Mouse (Mus musculus): ENCODE results near the gene Gm16181.
A peak's percentile ranks its signal among the peaks of the same experiment; 100 is the strongest.

Gene Gm16181

DNA sequence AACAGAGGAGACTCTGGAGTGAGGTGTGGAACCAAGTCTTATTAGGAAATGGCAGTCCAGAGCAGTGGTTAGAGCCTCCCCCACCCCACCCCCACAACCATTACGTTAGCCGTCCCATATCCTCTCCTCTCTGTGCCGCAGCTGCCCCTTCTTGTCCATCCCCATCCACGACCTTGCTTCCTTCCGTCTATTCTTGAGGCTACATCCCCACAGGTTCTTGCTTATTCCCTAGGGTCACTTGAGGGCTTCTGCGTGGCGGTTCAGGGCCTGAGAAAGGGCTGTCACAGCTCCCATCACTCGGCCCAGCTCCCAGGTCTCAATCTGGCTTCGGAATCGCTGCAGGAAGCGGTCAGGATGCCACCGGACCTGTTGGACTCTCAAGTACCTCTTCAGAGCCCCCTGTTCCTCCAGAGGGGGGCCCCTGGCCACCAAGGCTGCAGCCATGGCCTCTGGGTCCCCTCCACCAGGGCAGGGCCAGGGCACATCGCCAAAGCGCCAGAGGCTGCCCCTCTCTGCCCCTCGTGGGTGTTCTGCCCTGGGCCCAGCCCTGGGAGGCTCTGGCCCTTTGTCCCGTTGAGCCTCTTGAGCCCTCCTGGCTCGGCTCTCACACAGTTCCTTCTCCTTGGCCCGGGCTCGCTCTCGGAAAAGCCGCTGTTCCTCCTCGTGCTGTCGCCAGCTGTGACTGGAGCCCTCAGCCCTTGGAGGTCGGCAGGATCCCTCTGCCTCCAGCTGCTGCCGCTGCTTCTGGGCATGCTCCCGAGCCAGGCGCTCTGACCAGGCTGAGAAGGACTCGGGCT lies at the start of gene Gm16181:
TSS of gene Gm16181 (plus strand) at position 679 of the 797 bp plus-strand sequence.
- peaks cover 40% of the 10 kb centered on the region for H3K27me3 ChIP-seq (ENCODE audit: insufficient read depth, low read length)
- H3K36me3 ChIP-seq (ENCODE audit: insufficient read depth, low read length) = peaks cover 32% of the 10 kb centered on the region
- H3K4me1 ChIP-seq (replicated peaks; ENCODE audit: low read depth, low read length) = peaks cover 40% of the 10 kb centered on the region
- TF ChIP-seq POU5F1 (IDR thresholded peaks at IDR 0.05; ENCODE audit: borderline replicate concordance, low read length) (no peak), CTCF (conservative IDR thresholded peaks at IDR 0.05; ENCODE audit: low read length) (no peak), NANOG (IDR thresholded peaks at IDR 0.05; ENCODE audit: borderline replicate concordance, low read length) (no peak)
- H3K9me3 ChIP-seq (ENCODE audit: low read length) = no peaks in the 10 kb centered on the region
- H3K4me3 ChIP-seq (replicated peaks; ENCODE audit: low read length) = peak within 1 kb of the TSS; percentile 65

GRCm38 (mm10) chr17:35172445-35173234 lies 48.0 kb upstream of the Gm16181 start:
- TF ChIP-seq CTCF (conservative IDR thresholded peaks at IDR 0.05; ENCODE audit: low read length) (no peak), POU5F1 (IDR thresholded peaks at IDR 0.05; ENCODE audit: borderline replicate concordance, low read length) (no peak), NANOG (IDR thresholded peaks at IDR 0.05; ENCODE audit: borderline replicate concordance, low read length) (no peak)
- Histone ChIP-seq H3K27me3 (ENCODE audit: insufficient read depth, low read length) (peaks cover 39% of the 10 kb centered on the region), H3K36me3 (ENCODE audit: insufficient read depth, low read length) (peaks cover 4% of the 10 kb centered on the region; the same call in 1 of the 2 replicates), H3K4me3 (replicated peaks; ENCODE audit: low read length) (no peak overlapping the region), H3K4me1 (replicated peaks; ENCODE audit: low read depth, low read length) (no peaks in the 10 kb centered on the region), H3K9me3 (ENCODE audit: low read length) (no peaks in the 10 kb centered on the region)

GRCm38 (mm10) chr17:35173329-35173728 lies 47.3 kb upstream of the Gm16181 start:
- Histone ChIP-seq H3K27me3 (ENCODE audit: insufficient read depth, low read length) (peaks cover 39% of the 10 kb centered on the region), H3K36me3 (ENCODE audit: insufficient read depth, low read length) (no peaks in the 10 kb centered on the region), H3K4me1 (replicated peaks; ENCODE audit: low read depth, low read length) (no peaks in the 10 kb centered on the region), H3K4me3 (replicated peaks; ENCODE audit: low read length) (no peak overlapping the region), H3K9me3 (ENCODE audit: low read length) (no peaks in the 10 kb centered on the region)
- TF ChIP-seq CTCF (conservative IDR thresholded peaks at IDR 0.05; ENCODE audit: low read length) (no peak), POU5F1 (IDR thresholded peaks at IDR 0.05; ENCODE audit: borderline replicate concordance, low read length) (no peak), NANOG (IDR thresholded peaks at IDR 0.05; ENCODE audit: borderline replicate concordance, low read length) (no peak)

DNA sequence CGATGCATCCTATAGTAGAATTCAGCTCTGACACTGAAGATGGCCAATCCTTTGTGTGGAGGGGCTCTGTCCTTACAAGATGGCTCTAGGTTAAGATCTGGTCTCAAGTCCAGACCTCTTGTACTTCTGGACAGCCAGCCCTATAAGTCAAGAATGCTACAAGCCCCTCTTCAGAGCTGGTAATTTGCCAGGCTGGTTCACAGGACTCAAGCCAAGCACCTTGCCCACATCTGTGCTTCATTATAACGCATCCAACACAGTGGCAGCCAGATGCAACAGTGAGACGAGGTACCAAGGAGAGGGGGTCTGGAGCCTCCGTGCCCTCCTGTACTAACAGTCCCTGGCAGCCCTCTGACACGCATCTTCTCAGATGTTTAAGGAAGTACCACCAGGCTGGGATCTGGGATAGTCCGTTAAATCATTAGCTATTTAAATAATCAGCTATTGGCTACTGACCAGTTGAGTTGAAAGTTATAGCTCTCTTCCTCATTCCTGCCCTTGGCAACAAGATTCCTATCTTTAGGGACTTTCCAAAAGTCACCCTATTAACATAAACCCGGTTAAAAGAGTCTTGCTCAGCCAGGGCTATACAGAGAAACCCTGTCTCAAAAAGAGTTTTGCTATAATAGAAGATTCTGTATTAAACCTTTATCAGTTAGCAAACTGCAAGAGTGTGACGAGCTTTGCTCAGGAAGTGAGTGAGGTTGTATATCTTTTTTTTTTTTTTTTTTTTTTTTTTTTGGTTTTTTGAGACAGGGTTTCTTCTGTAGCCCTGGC lies 46.2 kb upstream of the Gm16181 start:
- H3K9me3 ChIP-seq (ENCODE audit: low read length) = no peaks in the 10 kb centered on the region
- 0 out of 2 replicates have a peak, but pooled peaks cover 2% of the 10 kb centered on the region for H3K4me1 ChIP-seq (replicated peaks; ENCODE audit: low read depth, low read length)
- no peak overlapping the region for H3K4me3 ChIP-seq (replicated peaks; ENCODE audit: low read length)
- TF ChIP-seq NANOG (IDR thresholded peaks at IDR 0.05; ENCODE audit: borderline replicate concordance, low read length) (no peak), POU5F1 (IDR thresholded peaks at IDR 0.05; ENCODE audit: borderline replicate concordance, low read length) (no peak), CTCF (conservative IDR thresholded peaks at IDR 0.05; ENCODE audit: low read length) (no peak)
- H3K27me3 ChIP-seq (ENCODE audit: insufficient read depth, low read length) = peaks cover 39% of the 10 kb centered on the region
- no peaks in the 10 kb centered on the region for H3K36me3 ChIP-seq (ENCODE audit: insufficient read depth, low read length)

DNA sequence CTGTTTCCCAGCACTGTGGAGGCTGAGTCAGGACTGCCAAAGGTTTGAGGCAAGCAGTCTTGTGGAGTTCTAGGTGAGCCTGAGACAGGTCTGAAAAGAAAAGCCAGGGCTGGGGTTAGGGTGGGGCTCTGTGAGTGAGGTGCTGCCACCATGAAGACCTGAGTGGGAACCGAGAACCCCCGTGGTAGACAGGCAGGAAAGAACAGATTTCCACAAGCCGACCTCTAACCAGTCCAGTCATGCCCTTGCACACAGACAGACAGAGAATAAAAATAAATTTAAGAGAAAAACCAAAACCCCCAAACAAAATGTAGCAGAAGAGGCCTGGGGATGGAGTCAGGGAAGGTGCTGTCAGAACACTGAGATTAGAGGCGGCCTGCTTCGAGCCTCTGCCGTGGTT lies 45.3 kb upstream of the Gm16181 start:
- peaks cover 47% of the 10 kb centered on the region for H3K27me3 ChIP-seq (ENCODE audit: insufficient read depth, low read length)
- TF ChIP-seq NANOG (IDR thresholded peaks at IDR 0.05; ENCODE audit: borderline replicate concordance, low read length) = no peak
- no peak for TF ChIP-seq CTCF (conservative IDR thresholded peaks at IDR 0.05; ENCODE audit: low read length)
- no peak for TF ChIP-seq POU5F1 (IDR thresholded peaks at IDR 0.05; ENCODE audit: borderline replicate concordance, low read length)
- no peaks in the 10 kb centered on the region for H3K9me3 ChIP-seq (ENCODE audit: low read length)
- no peak overlapping the region for H3K4me3 ChIP-seq (replicated peaks; ENCODE audit: low read length)
- H3K36me3 ChIP-seq (ENCODE audit: insufficient read depth, low read length) = no peaks in the 10 kb centered on the region
- 0 out of 2 replicates have a peak, but pooled peaks cover 2% of the 10 kb centered on the region for H3K4me1 ChIP-seq (replicated peaks; ENCODE audit: low read depth, low read length)

DNA sequence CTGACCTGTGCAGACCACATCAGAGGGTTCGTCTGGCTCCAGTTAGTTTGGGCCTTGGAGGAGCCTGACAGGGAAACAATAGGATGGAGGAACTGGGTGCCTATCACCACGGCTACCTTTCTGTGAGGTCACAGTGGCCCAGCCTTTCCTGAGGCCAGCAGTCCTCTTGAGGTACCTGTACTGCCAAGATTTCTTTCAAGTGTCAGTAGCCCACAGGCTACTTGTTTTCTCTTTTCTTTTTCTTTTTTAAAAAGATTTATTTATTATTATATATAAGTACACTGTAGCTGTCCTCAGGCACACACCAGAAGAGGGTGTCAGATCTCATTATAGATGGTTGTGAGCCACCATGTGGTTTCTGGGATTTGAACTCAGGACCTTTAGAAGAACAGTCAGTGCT lies 44.7 kb upstream of the Gm16181 start, which contains the start of gene Aif1:
TSS of gene Aif1 (minus strand) at position 101 of the 400 bp plus-strand sequence.
- Histone ChIP-seq H3K4me1 (replicated peaks; ENCODE audit: low read depth, low read length) (0 out of 2 replicates have a peak, but pooled peaks cover 2% of the 10 kb centered on the region), H3K4me3 (replicated peaks; ENCODE audit: low read length) (no peak within 1 kb of the TSS), H3K9me3 (ENCODE audit: low read length) (no peaks in the 10 kb centered on the region), H3K27me3 (ENCODE audit: insufficient read depth, low read length) (peaks cover 44% of the 10 kb centered on the region), H3K36me3 (ENCODE audit: insufficient read depth, low read length) (no peaks in the 10 kb centered on the region)
- TF ChIP-seq POU5F1 (IDR thresholded peaks at IDR 0.05; ENCODE audit: borderline replicate concordance, low read length) (no peak), CTCF (conservative IDR thresholded peaks at IDR 0.05; ENCODE audit: low read length) (no peak), NANOG (IDR thresholded peaks at IDR 0.05; ENCODE audit: borderline replicate concordance, low read length) (no peak)

GRCm38 (mm10) chr17:35178528-35178927 lies 42.1 kb upstream of the Gm16181 start:
- no peaks in the 10 kb centered on the region for H3K36me3 ChIP-seq (ENCODE audit: insufficient read depth, low read length)
- H3K4me3 ChIP-seq (replicated peaks; ENCODE audit: low read length) = no peak overlapping the region
- H3K27me3 ChIP-seq (ENCODE audit: insufficient read depth, low read length) = peaks cover 20% of the 10 kb centered on the region
- TF ChIP-seq POU5F1 (IDR thresholded peaks at IDR 0.05; ENCODE audit: borderline replicate concordance, low read length) = no peak
- peak; percentile 78 for TF ChIP-seq CTCF (conservative IDR thresholded peaks at IDR 0.05; ENCODE audit: low read length)
- peaks cover 6% of the 10 kb centered on the region; the same call in 1 of the 2 replicates for H3K4me1 ChIP-seq (replicated peaks; ENCODE audit: low read depth, low read length)
- no peaks in the 10 kb centered on the region for H3K9me3 ChIP-seq (ENCODE audit: low read length)

Measured in E14TG2a.4 (cell line).